In genomic region chr1:54584588-54585277, GRCm38 (mm10) we compare ENCODE assay signal across 10 mouse cellular contexts. TPM values are rescaled to one million over a fixed set of nuclear protein-coding genes. Genes with fewer than 3 reads are reported as not detected.
A peak's percentile ranks its signal among the peaks of the same experiment; 100 is the strongest.
DNase-seq lines count a peak whose midpoint lies in the region; ATAC-seq lines count a peak whose summit lies in the region.
"Had no signal": no experiment of that assay in that cellular context is flagged by ENCODE, and none has a peak within 500 bp of the region (broad histone marks: within the 10 kb centered on the region; RNA-seq: fewer than 3 reads in every experiment).

No protein-coding gene starts in this region.

- intact Hi-C loops in gastrocnemius, postnatal 36 days (cut with DNase I), result no loop called here

- H3K4me1 ChIP-seq in kidney, embryonic 14.5 days (ENCODE audit: control insufficient read depth, insufficient read depth, low read length), result no peaks in the 10 kb centered on the region
- no peaks in the 10 kb centered on the region for H3K4me1 ChIP-seq in stomach, embryonic 15.5 days

- no peaks in the 10 kb centered on the region for H3K9me3 ChIP-seq in kidney, embryonic 14.5 days (ENCODE audit: control insufficient read depth, low read length)
- no peaks in the 10 kb centered on the region for H3K9me3 ChIP-seq in stomach, embryonic 15.5 days
- H3K9me3 ChIP-seq: heart, embryonic 12.5 days had no signal

- no peak for DNase-seq in kidney, postnatal 10 days
- DNase-seq in right cerebral cortex, postnatal 25 days, result peak; percentile 22
- DNase-seq in right cerebral cortex, adult 18-20 months, result no peak
- peak; percentile 60 for DNase-seq in brain, adult 2 months (ENCODE audit: low read depth, low spot score)
- no peak for DNase-seq in gastrocnemius, postnatal 36 days
- no peak for DNase-seq in spleen, postnatal 14 days (ENCODE audit: low spot score in 2 of 2)
- DNase-seq: right cerebral cortex, postnatal 4 days had no signal

- peak overlapping the region; percentile 53; the same call in 1 of the 2 replicates for H3K27ac ChIP-seq in kidney, embryonic 14.5 days (ENCODE audit: low read depth, low read length)
- peak overlapping the region; percentile 54; the same call in 1 of the 2 replicates for H3K27ac ChIP-seq in stomach, embryonic 15.5 days

- 49% methylated on average over 2 of the region's 2 CpGs for WGBS in kidney, embryonic 14.5 days
- WGBS in stomach, embryonic 15.5 days, result 57% methylated on average over 2 of the region's 2 CpGs

- H3K9ac ChIP-seq in kidney, embryonic 14.5 days (ENCODE audit: low read depth, low read length), result no peak overlapping the region
- H3K9ac ChIP-seq in stomach, embryonic 15.5 days, result no peak overlapping the region
- H3K9ac ChIP-seq: heart, embryonic 12.5 days had no signal

- no peak overlapping the region for H3K4me3 ChIP-seq in kidney, embryonic 14.5 days (ENCODE audit: low read length)
- no peak overlapping the region for H3K4me3 ChIP-seq in stomach, embryonic 15.5 days (replicated peaks)
- H3K4me3 ChIP-seq: heart, embryonic 12.5 days had no signal

- no peak overlapping the region for H3K4me2 ChIP-seq in kidney, embryonic 14.5 days (replicated peaks; ENCODE audit: low read depth, low read length)
- H3K4me2 ChIP-seq in stomach, embryonic 15.5 days, result no peak overlapping the region
- H3K4me2 ChIP-seq: heart, embryonic 12.5 days had no signal

- 0 out of 2 replicates have a peak, but pooled peaks have one; percentile 28 for ATAC-seq in kidney, embryonic 14.5 days (ENCODE audit: low FRiP score, low TSS enrichment)
- ATAC-seq in stomach, embryonic 15.5 days (ENCODE audit: insufficient read depth, low FRiP score, low read depth), result no peak

- no peaks in the 10 kb centered on the region for H3K36me3 ChIP-seq in kidney, embryonic 14.5 days (ENCODE audit: control insufficient read depth, insufficient read depth, low read length)
- H3K36me3 ChIP-seq in stomach, embryonic 15.5 days, result no peaks in the 10 kb centered on the region
- H3K36me3 ChIP-seq: heart, embryonic 12.5 days had no signal

- H3K27me3 ChIP-seq in kidney, embryonic 14.5 days (ENCODE audit: control insufficient read depth, insufficient read depth, low read length), result no peaks in the 10 kb centered on the region
- H3K27me3 ChIP-seq in stomach, embryonic 15.5 days (replicated peaks), result no peaks in the 10 kb centered on the region
- H3K27me3 ChIP-seq: heart, embryonic 12.5 days had no signal

RNA-seq across cellular contexts. Expression of gene Pgap1, which starts 27.2 kb away (rescaled TPM):
- 7.5 and 13.5 TPM in 2 replicates for polyA plus RNA-seq in kidney, embryonic 14.5 days (2014; fragmentation: Nextera tagmentation; extraction: Ambion mirVana)
- polyA plus RNA-seq in stomach, embryonic 15.5 days (2015; fragmentation: Nextera tagmentation; extraction: Ambion mirVana), result 10.8 and 11.7 TPM in 2 replicates
- 1 to 10 TPM; 2.2 to 2.9 TPM for total RNA-seq in gastrocnemius, postnatal 36 days (2021)

Comparison
In these comparisons a context has a peak if more than half of its experiments do, and no peak if none do; other contexts are left out.
1. DNase-seq: peak in right cerebral cortex, postnatal 25 days (single experiment) and brain, adult 2 months (single experiment); none in kidney, postnatal 10 days (single experiment), right cerebral cortex, adult 18-20 months (single experiment), gastrocnemius, postnatal 36 days (0 of 2) and spleen, postnatal 14 days (0 of 2).